Mouse (Mus musculus) liver, adult 2 months (tissue): ENCODE measurements around the gene Mllt1.

Experiments
- CTCF ChIP-seq: fragments of 200-500 bp; IDR thresholded peaks from 2 replicates; pipeline ENCODE4 v1.5.1; 2011; ENCODE audit warnings: low read depth, low read length, control low read depth
- POLR2A ChIP-seq: fragments of 200-500 bp; IDR thresholded peaks from 2 replicates; pipeline ENCODE4 v1.6.1; 2011; ENCODE audit warnings: low read length, control low read depth; ENCODE audit not compliant: insufficient read depth; ENCODE audit errors: extremely low read depth

- TF ChIP-seq POLR2A (no peak), CTCF (no peak)
These were observed 477 bp downstream of the Mllt1 start for GRCm38 (mm10) chr17:56934545-56935330.
